Mouse (Mus musculus) limb, embryonic 12.5 days (tissue): ENCODE data around the gene Soat1. TPM values are rescaled to one million over a fixed set of nuclear protein-coding genes. Genes with fewer than 3 reads are reported as not detected.
"Not testable (repeated sequence)": the region's sequence is repeated elsewhere in the genome, so short reads cannot be mapped to it uniquely, and the experiment has no call there.

Source experiments
- ATAC-seq: fragments of 200-750 bp; cut with Nextera tagmentation; 2 replicates; pipeline ENCODE4 v1.8.0; 2017; ENCODE audit warnings: low read depth, moderate TSS enrichment; ENCODE audit not compliant: insufficient number of reproducible peaks, insufficient read depth, low FRiP score, low TSS enrichment
- H3K27ac ChIP-seq: fragments of 300-500 bp; sonication (generic); 2 replicates; pipeline ENCODE4 v1.5.1; 2016; ENCODE audit warnings: mild to moderate bottlenecking, moderate library complexity
- H3K27me3 ChIP-seq: fragments of 300-500 bp; sonication (generic); 2 replicates; pipeline ENCODE4 v1.6.1; 2016; ENCODE audit warnings: mild to moderate bottlenecking, moderate library complexity
- H3K36me3 ChIP-seq: fragments of 300-500 bp; sonication (generic); 2 replicates; pipeline ENCODE4 v1.6.1; 2016; ENCODE audit warnings: mild to moderate bottlenecking, moderate library complexity
- H3K4me1 ChIP-seq: fragments of 300-500 bp; sonication (generic); replicated peaks from 2 replicates; pipeline ENCODE4 v1.6.1; 2016
- H3K4me2 ChIP-seq: fragments of 300-500 bp; sonication (generic); 2 replicates; pipeline ENCODE4 v1.6.1; 2016; ENCODE audit warnings: mild to moderate bottlenecking, moderate library complexity
- H3K4me3 ChIP-seq: fragments of 300-500 bp; sonication (generic); replicated peaks from 2 replicates; pipeline ENCODE4 v1.5.1; 2016; ENCODE audit warnings: mild to moderate bottlenecking
- H3K9ac ChIP-seq: fragments of 300-500 bp; sonication (generic); replicated peaks from 2 replicates; pipeline ENCODE4 v1.6.1; 2016; ENCODE audit warnings: mild to moderate bottlenecking, moderate library complexity
- H3K9me3 ChIP-seq: fragments of 300-500 bp; sonication (generic); 2 replicates; pipeline ENCODE4 v1.6.1; 2016; ENCODE audit warnings: mild to moderate bottlenecking, moderate library complexity
- WGBS: fragments of 180-500 bp; shearing (Covaris S2); methylation state at CpG from one replicate; pipeline ENCODE4 v1.1.7; 2016; 5-methylcytosine and 5-hydroxymethylcytosine counted together
- polyA plus RNA-seq: library from polyadenylated mRNA; unstranded; fragments of >200 nt; fragmentation: Nextera tagmentation; extraction: Ambion mirVana; gene quantifications from 2 replicates; pipeline ENCODE4 v1.2.1, GENCODE M21; 2016

Gene Soat1
- polyA plus RNA-seq, 1 experiment from 2014 or later: 29.7 TPM

GRCm38 (mm10) chr1:156423493-156423892, 50.6 kb downstream of the Soat1 start:
- WGBS: 84% methylated on average over 6 of the region's 6 CpGs
- H3K4me3 ChIP-seq: no peak overlapping the region
- H3K9me3 ChIP-seq: no peaks in the 10 kb centered on the region
- no peaks in the 10 kb centered on the region for H3K4me1 ChIP-seq
- no peak for ATAC-seq
- no peak overlapping the region for H3K4me2 ChIP-seq
- H3K9ac ChIP-seq: no peak overlapping the region
- no peaks in the 10 kb centered on the region for H3K27me3 ChIP-seq
- no peak overlapping the region for H3K27ac ChIP-seq
- peaks cover 10% of the 10 kb centered on the region for H3K36me3 ChIP-seq

DNA sequence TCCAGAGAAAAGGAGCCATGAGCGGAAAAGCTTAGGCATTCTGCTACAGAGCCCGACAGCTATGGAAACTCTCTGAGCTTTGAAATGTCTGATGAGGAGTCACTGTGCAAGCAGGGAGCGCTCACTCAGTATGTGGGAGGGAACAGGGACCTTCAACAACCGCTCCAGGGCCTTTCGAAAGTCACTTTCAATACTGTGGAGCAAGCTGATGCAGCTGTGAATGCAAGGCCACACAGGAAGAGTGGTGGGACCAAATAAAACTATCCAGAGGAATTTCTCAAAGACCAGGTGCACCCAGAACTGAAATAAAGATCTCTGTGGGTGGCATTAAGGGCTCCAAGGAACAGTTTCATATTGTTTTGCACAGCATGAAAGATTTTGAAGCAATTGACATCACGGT, 51.3 kb downstream of the Soat1 start:
- H3K27ac ChIP-seq: no peak overlapping the region
- no peaks in the 10 kb centered on the region for H3K27me3 ChIP-seq
- H3K4me1 ChIP-seq: no peaks in the 10 kb centered on the region
- 79% methylated on average over 6 of the region's 6 CpGs for WGBS
- H3K4me2 ChIP-seq: no peak overlapping the region
- no peak for ATAC-seq
- H3K9ac ChIP-seq: no peak overlapping the region
- H3K4me3 ChIP-seq: no peak overlapping the region
- H3K9me3 ChIP-seq: no peaks in the 10 kb centered on the region
- H3K36me3 ChIP-seq: peaks cover 8% of the 10 kb centered on the region

DNA sequence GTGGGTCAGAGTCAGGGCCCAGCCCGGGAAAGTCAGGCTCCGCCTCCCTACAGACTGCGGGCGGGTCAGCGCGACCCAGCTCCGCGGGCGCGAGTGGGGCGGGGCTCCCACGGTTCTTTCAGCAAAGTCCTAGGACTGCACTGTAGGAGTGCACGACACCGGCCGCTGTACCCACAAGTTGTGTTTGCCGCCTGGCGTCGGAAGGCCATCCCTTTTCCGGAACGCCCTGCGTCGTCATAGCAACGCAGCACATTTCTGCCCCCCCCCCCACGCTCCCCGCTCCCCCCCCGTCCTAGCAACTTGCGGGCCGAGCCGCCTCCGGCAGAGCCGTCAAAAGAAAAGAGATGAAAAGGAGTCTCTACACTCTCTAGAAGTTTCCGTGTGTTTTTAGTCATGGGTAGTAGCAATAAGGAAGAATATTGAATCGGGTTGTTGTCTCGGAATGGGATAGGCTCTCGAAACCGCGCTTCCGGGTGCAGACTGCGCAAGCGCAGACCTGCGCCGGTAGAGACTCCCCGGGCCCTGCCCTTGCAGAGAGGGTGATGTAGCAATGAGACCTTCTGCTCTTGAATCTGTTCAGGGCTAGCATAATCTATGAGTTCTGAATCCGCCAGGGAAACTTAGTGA, 53.3 kb downstream of the Soat1 start, which contains the start of gene Axdnd1:
Gene Axdnd1, minus strand, starts transcription at position 489 of the 627 bp plus-strand sequence.
- Histone ChIP-seq H3K27me3 (no peaks in the 10 kb centered on the region), H3K9me3 (peaks cover 2% of the 10 kb centered on the region; the same call in 1 of the 2 replicates), H3K4me2 (peak within 1 kb of the TSS; percentile 66), H3K4me1 (no peaks in the 10 kb centered on the region), H3K36me3 (no peaks in the 10 kb centered on the region), H3K9ac (peak within 1 kb of the TSS; percentile 58), H3K27ac (peak within 1 kb of the TSS; percentile 70), H3K4me3 (peak within 1 kb of the TSS; percentile 64)
- ATAC-seq: peak; percentile 93
- WGBS: under 1% methylated on average over 44 of the region's 44 CpGs

DNA sequence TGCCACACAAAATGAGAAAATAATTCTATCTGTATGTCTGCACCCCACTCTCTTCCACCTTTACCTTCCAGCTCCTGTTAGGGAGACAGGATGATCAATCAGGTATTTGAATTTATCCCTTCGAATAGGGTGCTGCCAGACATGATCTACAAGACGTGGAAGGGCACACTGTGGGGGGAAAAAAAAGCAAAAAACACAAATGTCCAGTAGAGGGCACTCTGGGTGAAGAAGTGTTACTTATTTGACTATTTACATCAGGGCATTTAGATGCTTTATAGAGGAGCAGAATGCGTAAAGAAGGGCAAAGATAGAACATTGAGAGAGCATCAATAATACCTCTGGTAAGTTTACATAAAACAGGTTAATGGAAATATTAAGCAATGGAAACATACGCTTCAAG, 56.0 kb downstream of the Soat1 start:
- no peak for ATAC-seq
- peaks cover 2% of the 10 kb centered on the region; the same call in 1 of the 2 replicates for H3K9me3 ChIP-seq
- H3K4me2 ChIP-seq: no peak overlapping the region
- no peaks in the 10 kb centered on the region for H3K36me3 ChIP-seq
- H3K27ac ChIP-seq: no peak overlapping the region
- H3K4me1 ChIP-seq: no peaks in the 10 kb centered on the region
- H3K27me3 ChIP-seq: no peaks in the 10 kb centered on the region
- WGBS: 62% methylated on average over 4 of the region's 4 CpGs
- no peak overlapping the region for H3K9ac ChIP-seq
- H3K4me3 ChIP-seq: no peak overlapping the region

DNA sequence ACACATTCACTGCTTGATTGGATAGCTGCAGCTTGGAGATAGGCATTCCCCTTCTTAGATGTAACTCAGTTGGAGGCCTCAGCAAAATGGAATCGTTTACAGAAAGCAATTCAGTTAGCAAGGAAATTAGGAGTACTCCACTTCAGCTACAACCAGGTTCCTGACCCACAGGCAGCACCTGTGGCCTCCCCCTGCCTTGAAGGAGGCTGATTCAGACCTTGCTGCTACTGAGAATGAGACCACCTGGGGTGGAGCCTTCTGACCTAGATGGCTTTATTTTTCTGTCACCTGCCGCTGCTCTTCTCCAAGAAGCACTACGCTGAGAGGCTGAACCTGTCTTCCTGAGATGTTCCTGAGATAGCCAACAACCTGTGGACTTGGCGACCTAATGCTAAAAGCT, 65.6 kb downstream of the Soat1 start:
- no peaks in the 10 kb centered on the region for H3K9me3 ChIP-seq
- no peak overlapping the region for H3K9ac ChIP-seq
- no peak overlapping the region for H3K27ac ChIP-seq
- H3K4me1 ChIP-seq: no peaks in the 10 kb centered on the region; the same call in 1 of the 2 replicates
- H3K27me3 ChIP-seq: no peaks in the 10 kb centered on the region
- ATAC-seq: no peak
- 52% methylated on average over 4 of the region's 4 CpGs for WGBS
- no peaks in the 10 kb centered on the region for H3K36me3 ChIP-seq
- H3K4me3 ChIP-seq: no peak overlapping the region
- H3K4me2 ChIP-seq: no peak overlapping the region

DNA sequence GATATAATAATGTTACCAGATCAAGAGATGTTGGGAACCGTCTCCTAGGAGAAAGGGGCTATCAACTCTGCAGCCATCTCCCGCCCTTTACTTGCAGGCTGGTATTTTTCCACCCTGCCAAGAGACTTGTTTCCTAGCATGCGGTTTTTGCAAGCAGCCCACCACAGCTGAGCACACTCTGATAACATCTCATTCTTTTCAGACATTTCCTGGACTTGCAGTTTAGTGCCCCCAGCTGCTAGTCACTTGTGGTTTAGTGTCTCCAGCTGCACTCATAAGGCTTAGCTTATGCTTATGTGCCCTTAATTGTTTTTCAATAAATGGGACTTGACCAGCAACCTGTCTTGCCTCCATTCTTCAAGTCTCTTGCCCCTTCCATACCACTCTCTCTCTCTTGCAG, 66.1 kb downstream of the Soat1 start:
- H3K27ac ChIP-seq: no peak overlapping the region
- no peak overlapping the region for H3K4me3 ChIP-seq
- H3K4me1 ChIP-seq: no peaks in the 10 kb centered on the region; the same call in 1 of the 2 replicates
- H3K9ac ChIP-seq: no peak overlapping the region
- H3K9me3 ChIP-seq: no peaks in the 10 kb centered on the region
- no peaks in the 10 kb centered on the region for H3K36me3 ChIP-seq
- no peaks in the 10 kb centered on the region for H3K27me3 ChIP-seq
- ATAC-seq: no peak
- 53% methylated on average over 3 of the region's 3 CpGs for WGBS
- no peak overlapping the region for H3K4me2 ChIP-seq

DNA sequence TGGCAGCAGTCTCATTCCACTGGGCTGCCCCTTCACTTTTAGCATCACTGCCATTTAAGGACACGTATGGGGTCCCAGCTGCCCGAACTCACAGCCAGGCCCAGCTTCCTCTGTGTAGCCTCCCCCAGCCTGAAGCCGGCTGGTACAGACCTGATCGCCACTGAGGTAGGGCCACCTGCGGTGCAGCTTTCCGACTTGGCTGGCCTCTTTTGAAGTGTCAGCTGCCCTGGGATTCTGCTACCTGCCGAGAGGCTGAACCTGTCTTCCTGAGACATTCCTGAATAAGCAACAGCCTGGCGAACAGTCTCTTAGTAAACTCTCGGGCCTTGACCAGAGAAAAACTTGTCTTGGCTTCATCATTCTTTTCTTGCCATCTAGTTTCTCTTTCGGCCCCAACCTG, 70.9 kb downstream of the Soat1 start:
- H3K27ac ChIP-seq: no peak overlapping the region
- no peak for ATAC-seq
- H3K4me2 ChIP-seq: no peak overlapping the region
- H3K4me1 ChIP-seq: no peaks in the 10 kb centered on the region; the same call in 1 of the 2 replicates
- no peaks in the 10 kb centered on the region for H3K27me3 ChIP-seq
- H3K4me3 ChIP-seq: no peak overlapping the region
- WGBS: 41% methylated on average over 10 of the region's 10 CpGs
- no peak overlapping the region for H3K9ac ChIP-seq
- no peaks in the 10 kb centered on the region for H3K9me3 ChIP-seq
- H3K36me3 ChIP-seq: no peaks in the 10 kb centered on the region

GRCm38 (mm10) chr1:156402491-156402890, 71.6 kb downstream of the Soat1 start:
- WGBS: 39% methylated on average over 2 of the region's 2 CpGs
- H3K4me3 ChIP-seq: no peak overlapping the region
- H3K27ac ChIP-seq: no peak overlapping the region
- no peak for ATAC-seq
- H3K4me1 ChIP-seq: no peaks in the 10 kb centered on the region
- H3K36me3 ChIP-seq: no peaks in the 10 kb centered on the region
- H3K9ac ChIP-seq: no peak overlapping the region
- no peak overlapping the region for H3K4me2 ChIP-seq
- H3K9me3 ChIP-seq: no peaks in the 10 kb centered on the region
- H3K27me3 ChIP-seq: no peaks in the 10 kb centered on the region

- not testable (repeated sequence) for H3K4me2 ChIP-seq, H3K9ac ChIP-seq, H3K9me3 ChIP-seq, H3K4me3 ChIP-seq, H3K4me1 ChIP-seq, ATAC-seq, H3K36me3 ChIP-seq, H3K27me3 ChIP-seq, H3K27ac ChIP-seq
- WGBS: 68% methylated on average over 3 of the region's 3 CpGs
Measured at GRCm38 (mm10) chr1:156400159-156400558, 74.0 kb downstream of the Soat1 start.

DNA sequence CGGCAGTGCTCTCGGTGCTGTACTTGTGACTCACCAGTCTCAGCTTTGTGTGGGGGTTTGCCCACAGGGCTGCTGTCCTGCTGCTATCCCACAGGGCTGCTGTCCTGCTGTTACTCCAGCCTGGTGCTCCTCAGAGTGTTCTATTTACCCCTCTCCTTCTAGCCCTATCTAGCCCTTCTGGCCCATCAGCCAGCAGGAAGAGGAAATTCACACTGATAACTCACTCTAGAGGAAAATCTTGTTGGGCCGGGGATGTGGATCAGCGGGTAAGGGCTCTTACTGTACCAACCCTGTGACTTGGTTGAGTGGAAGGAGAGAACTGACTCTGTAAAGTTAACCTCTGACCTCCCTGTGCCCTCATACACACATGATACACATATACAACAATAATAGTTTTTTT, 81.0 kb downstream of the Soat1 start:
- Histone ChIP-seq H3K27ac (no peak overlapping the region), H3K9ac (no peak overlapping the region)
- WGBS: 88% methylated on average over 4 of the region's 4 CpGs

GRCm38 (mm10) chr1:156386880-156387279, 87.3 kb downstream of the Soat1 start:
- H3K27me3 ChIP-seq: no peaks in the 10 kb centered on the region
- H3K4me1 ChIP-seq: no peaks in the 10 kb centered on the region
- no peak for ATAC-seq
- WGBS: 76% methylated on average over 3 of the region's 3 CpGs
- H3K9ac ChIP-seq: no peak overlapping the region
- H3K9me3 ChIP-seq: no peaks in the 10 kb centered on the region
- H3K27ac ChIP-seq: no peak overlapping the region
- no peaks in the 10 kb centered on the region for H3K36me3 ChIP-seq
- no peak overlapping the region for H3K4me3 ChIP-seq
- H3K4me2 ChIP-seq: no peak overlapping the region

More for the DNA sequence above, 81.0 kb downstream of the Soat1 start:
- no peaks in the 10 kb centered on the region for H3K27me3 ChIP-seq
- H3K9me3 ChIP-seq: no peaks in the 10 kb centered on the region
- no peak overlapping the region for H3K4me2 ChIP-seq
- H3K4me3 ChIP-seq: no peak overlapping the region
- H3K36me3 ChIP-seq: no peaks in the 10 kb centered on the region
- no peak for ATAC-seq
- no peaks in the 10 kb centered on the region for H3K4me1 ChIP-seq

- ATAC-seq: no peak
- Histone ChIP-seq H3K27me3 (no peaks in the 10 kb centered on the region), H3K4me2 (no peak overlapping the region), H3K36me3 (no peaks in the 10 kb centered on the region), H3K9me3 (no peaks in the 10 kb centered on the region), H3K4me1 (no peaks in the 10 kb centered on the region), H3K27ac (no peak overlapping the region), H3K4me3 (no peak overlapping the region), H3K9ac (no peak overlapping the region)
- WGBS: 91% methylated on average over 4 of the region's 4 CpGs
Measured at GRCm38 (mm10) chr1:156386232-156386631, 87.9 kb downstream of the Soat1 start.
